Mouse (Mus musculus): ENCODE measurements around the gene Prrc2b.
A peak's percentile ranks its signal among the peaks of the same experiment; 100 is the strongest.

Gene Prrc2b

GRCm38 (mm10) chr2:32182676-32183296 lies 31.9 kb downstream of the Prrc2b start:
- no peak for DNase-seq (ENCODE audit: low spot score in 2 of 2)

GRCm38 (mm10) chr2:32187019-32187551 lies 36.2 kb downstream of the Prrc2b start:
- DNase-seq (ENCODE audit: low spot score in 2 of 2): no peak

GRCm38 (mm10) chr2:32187649-32188048 lies 36.8 kb downstream of the Prrc2b start:
- no peak for DNase-seq (ENCODE audit: low spot score in 2 of 2)

- no peak for DNase-seq (ENCODE audit: low spot score in 2 of 2)
Measured at GRCm38 (mm10) chr2:32189060-32189681, 38.3 kb downstream of the Prrc2b start.

- DNase-seq (ENCODE audit: low spot score in 2 of 2): no peak
Measured at GRCm38 (mm10) chr2:32190620-32191019, 39.7 kb downstream of the Prrc2b start.

- DNase-seq (ENCODE audit: low spot score in 2 of 2): peak; percentile 52 to 56
Measured at GRCm38 (mm10) chr2:32191872-32192507, 41.1 kb downstream of the Prrc2b start.

- no peak for DNase-seq (ENCODE audit: low spot score in 2 of 2)
Measured at GRCm38 (mm10) chr2:32198977-32199376, 48.1 kb downstream of the Prrc2b start.

- no peak for DNase-seq (ENCODE audit: low spot score in 2 of 2)
Measured at GRCm38 (mm10) chr2:32200033-32200432, 49.2 kb downstream of the Prrc2b start.

- no peak for DNase-seq (ENCODE audit: low spot score in 2 of 2)
Measured at GRCm38 (mm10) chr2:32200712-32201111, 49.8 kb downstream of the Prrc2b start.

GRCm38 (mm10) chr2:32201527-32201926 lies 50.6 kb downstream of the Prrc2b start:
- DNase-seq (ENCODE audit: low spot score in 2 of 2): no peak

GRCm38 (mm10) chr2:32203853-32204252 lies 53.0 kb downstream of the Prrc2b start:
- no peak for DNase-seq (ENCODE audit: low spot score in 2 of 2)

GRCm38 (mm10) chr2:32207682-32208081 lies 56.8 kb downstream of the Prrc2b start:
- no peak for DNase-seq (ENCODE audit: low spot score in 2 of 2)

GRCm38 (mm10) chr2:32211689-32212088 lies 60.8 kb downstream of the Prrc2b start:
- no peak for DNase-seq (ENCODE audit: low spot score in 2 of 2)

- DNase-seq (ENCODE audit: low spot score in 2 of 2): no peak
Measured at GRCm38 (mm10) chr2:32213000-32213399, 62.1 kb downstream of the Prrc2b start.

- no peak for DNase-seq (ENCODE audit: low spot score in 2 of 2)
Measured at GRCm38 (mm10) chr2:32215576-32215975, 64.7 kb downstream of the Prrc2b start.

- no peak for DNase-seq (ENCODE audit: low spot score in 2 of 2)
Measured at GRCm38 (mm10) chr2:32216506-32216905, 65.6 kb downstream of the Prrc2b start.

- DNase-seq (ENCODE audit: low spot score in 2 of 2): no peak
Measured at GRCm38 (mm10) chr2:32217656-32218055, 66.8 kb downstream of the Prrc2b start.

GRCm38 (mm10) chr2:32218113-32218512 lies 67.2 kb downstream of the Prrc2b start:
- no peak for DNase-seq (ENCODE audit: low spot score in 2 of 2)

GRCm38 (mm10) chr2:32218541-32219334 lies 67.9 kb downstream of the Prrc2b start:
- DNase-seq (ENCODE audit: low spot score in 2 of 2): no peak

GRCm38 (mm10) chr2:32219501-32219900 lies 68.6 kb downstream of the Prrc2b start:
- no peak for DNase-seq (ENCODE audit: low spot score in 2 of 2)

- no peak for DNase-seq (ENCODE audit: low spot score in 2 of 2)
Measured at GRCm38 (mm10) chr2:32220021-32220420, 69.1 kb downstream of the Prrc2b start.

- DNase-seq (ENCODE audit: low spot score in 2 of 2): no peak
Measured at GRCm38 (mm10) chr2:32220969-32221368, 70.1 kb downstream of the Prrc2b start.

Measured in spleen, postnatal 36 days (tissue).